Mouse (Mus musculus) embryo, embryonic 11.5 days (tissue): ENCODE results near the gene Prss41.
A peak's percentile ranks its signal among the peaks of the same experiment; 100 is the strongest.
"Not testable (repeated sequence)": the region's sequence is repeated elsewhere in the genome, so short reads cannot be mapped to it uniquely, and the experiment has no call there.

ENCODE experiments used
- DNase-seq: peaks from one replicate; pipeline ENCODE4 v3.0.0-alpha.2; 2012; ENCODE audit warnings: low read depth, low spot score

Gene Prss41

GRCm38 (mm10) chr17:23843812-23844273 lies at the start of gene Prss41, which contains the start of gene Prss32:
Gene Prss41, minus strand, starts transcription at chr17:23844172.
Gene Prss32, plus strand, starts transcription at chr17:23843855.
- DNase-seq, result peak; percentile 66

DNA sequence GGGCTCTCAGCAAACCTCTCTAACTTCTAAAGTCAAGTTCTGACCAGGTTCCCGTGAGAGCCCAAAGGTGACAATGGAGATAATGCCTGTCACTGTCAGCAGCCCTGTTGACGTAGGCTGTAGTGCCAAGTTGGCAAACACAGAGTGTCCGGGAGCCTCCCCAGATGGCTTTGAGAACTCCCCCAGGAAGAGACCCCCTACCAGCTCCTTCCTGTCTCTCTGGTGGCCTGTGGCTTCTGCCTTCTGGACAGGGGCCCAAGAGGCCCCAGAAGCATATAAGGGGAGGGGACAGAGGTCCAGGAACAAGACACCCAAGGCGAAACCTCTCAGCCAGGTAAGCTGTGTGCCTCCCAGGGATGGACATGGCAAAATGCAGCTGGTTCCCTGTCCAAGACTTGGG lies 36.6 kb upstream of the Prss41 start, which contains the start of the genes Dcpp1 and Dcpp2:
Dcpp1 (plus strand) TSS at position 301 of the 400 bp plus-strand sequence.
Dcpp2 (plus strand) TSS at position 305 of the 400 bp plus-strand sequence.
- DNase-seq, result not testable (repeated sequence)

- DNase-seq, result no peak
These were observed 33.2 kb upstream of the Prss41 start for GRCm38 (mm10) chr17:23877166-23877565.

DNA sequence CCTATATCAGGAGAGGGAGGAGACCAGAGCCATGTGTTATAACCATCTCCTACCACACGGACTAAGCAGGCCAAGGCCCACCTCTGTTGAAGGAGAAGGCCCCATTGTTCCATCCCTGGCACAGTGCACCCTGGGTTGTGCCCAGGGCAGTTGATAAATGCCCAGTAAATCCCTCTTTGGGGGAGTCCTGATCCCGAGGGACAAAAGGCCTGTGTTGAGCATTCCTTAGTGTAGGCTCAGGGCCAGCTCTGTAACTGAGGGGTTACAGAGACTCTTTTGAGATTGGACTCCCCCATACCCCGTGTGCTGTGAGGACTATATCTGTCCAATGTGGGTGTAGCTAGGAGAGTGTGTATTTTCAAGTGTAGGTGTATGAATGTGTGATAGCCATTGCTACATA lies 32.8 kb upstream of the Prss41 start:
- no peak for DNase-seq

DNA sequence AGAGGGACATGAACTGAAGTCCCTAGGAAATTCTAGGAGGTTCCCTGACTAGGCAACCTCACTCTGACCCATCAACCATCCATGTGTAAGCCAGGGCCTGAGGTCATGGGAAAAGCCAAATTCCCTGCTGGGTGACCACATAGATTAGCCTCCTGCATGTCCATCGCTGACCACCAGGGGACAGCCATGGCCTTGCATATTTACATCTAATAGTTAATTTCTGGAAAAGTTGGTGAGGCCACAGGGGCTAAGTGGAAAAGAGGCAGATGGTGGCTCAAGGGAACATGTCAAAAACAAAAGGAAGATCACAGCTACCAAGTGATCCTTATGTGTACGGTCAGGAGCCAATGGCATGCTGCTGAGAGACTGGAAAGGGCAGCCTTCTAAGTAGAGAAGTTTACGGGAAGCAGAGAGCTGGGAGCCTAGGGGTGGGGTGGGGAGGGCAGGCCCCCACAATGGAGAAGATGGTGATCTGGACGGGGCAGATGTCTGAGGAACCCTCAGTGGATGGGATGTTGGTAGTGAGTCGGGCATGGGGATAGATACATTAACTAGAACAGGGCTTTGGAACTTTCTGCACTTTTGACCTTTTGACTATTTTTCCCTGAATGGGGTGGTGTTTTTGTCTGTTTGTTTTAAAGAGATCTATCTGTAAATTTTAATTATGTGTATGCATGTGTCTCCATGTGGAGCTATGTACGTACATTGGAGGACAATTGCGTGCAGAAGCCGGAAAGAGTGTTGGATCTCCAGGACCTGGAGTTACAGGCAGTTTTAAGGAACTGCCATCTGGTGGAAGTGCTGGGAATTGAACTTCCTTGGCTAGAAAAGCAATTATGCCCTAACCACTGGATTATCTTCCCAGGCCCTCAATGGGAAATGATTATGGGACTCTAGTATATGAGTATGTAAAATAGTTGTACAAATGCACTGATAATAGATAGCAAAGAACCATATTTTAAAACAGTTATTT lies 30.2 kb upstream of the Prss41 start:
- DNase-seq, result no peak

- no peak for DNase-seq
These were observed 24.5 kb upstream of the Prss41 start for GRCm38 (mm10) chr17:23868513-23868912.

DNA sequence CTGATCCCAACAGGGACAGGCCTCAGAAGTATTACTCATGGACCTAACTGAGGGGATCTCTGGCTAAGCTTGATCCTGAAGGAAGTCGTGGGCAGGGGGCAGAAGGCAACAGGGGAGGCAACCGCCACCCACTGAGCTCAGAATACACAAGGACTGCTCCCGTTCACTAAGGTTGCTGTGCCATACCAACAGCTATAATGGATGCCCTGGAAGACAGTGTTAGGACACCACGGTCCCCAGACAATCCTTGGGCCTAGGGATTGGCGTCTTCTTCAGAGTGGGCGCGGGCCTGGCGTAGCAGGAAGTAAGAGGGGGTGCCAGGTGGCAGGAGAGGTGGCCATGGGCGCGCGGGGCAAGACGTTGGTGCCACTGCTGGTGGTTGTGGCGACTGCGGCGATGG lies 23.8 kb upstream of the Prss41 start, which contains the start of gene Prss21:
Prss21 (plus strand) TSS at position 301 of the 400 bp plus-strand sequence.
- no peak for DNase-seq

- DNase-seq, result no peak
These were observed 19.0 kb upstream of the Prss41 start for GRCm38 (mm10) chr17:23862926-23863325.

- DNase-seq, result no peak
These were observed 13.9 kb upstream of the Prss41 start for GRCm38 (mm10) chr17:23857913-23858312.

DNA sequence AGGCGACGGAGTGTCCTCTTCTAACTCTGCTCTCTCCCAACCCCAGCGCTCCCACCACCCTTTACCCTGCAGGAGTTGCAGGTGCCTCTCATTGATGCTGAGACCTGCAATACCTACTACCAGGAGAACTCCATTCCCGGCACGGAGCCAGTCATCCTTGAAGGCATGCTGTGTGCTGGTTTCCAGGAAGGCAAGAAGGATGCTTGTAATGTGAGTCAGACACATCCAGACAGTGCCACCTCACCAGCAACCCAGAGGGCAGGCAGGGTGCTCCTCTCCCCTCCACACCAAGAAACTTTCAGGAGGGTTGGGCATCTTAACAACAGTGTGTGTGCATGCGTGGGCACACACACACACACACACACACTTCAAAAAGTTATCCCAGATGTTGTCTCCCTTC lies 13.2 kb upstream of the Prss41 start:
- DNase-seq, result no peak

DNA sequence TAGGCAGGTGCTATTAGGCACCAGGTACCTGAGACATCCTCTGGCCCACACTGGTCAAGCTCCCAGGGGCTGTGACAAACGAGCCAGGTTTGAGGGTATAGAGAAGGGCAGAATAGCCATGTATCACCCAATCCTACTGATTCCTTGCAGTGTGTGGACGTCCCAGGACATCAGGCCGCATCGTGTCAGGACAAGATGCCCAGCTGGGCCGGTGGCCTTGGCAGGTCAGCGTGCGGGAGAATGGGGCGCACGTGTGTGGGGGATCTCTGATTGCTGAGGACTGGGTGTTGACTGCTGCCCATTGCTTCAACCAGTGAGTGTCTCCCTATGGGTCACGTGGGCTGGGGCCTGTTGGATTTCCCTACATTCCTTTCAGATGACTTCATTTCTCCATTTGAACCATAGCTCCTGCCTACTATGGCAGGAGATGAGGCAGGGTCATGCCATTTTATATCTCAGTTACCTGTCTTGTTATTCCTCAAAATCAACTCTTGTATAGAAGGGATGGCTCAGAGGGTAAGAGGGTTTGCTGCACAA lies 10.3 kb upstream of the Prss41 start:
- DNase-seq, result no peak

- no peak for DNase-seq
These were observed 9.3 kb upstream of the Prss41 start for GRCm38 (mm10) chr17:23853292-23853691.

- peak; percentile 53 for DNase-seq
These were observed 7.1 kb upstream of the Prss41 start for GRCm38 (mm10) chr17:23850853-23851749.

GRCm38 (mm10) chr17:23850028-23850427 lies 6.1 kb upstream of the Prss41 start:
- no peak for DNase-seq

- no peak for DNase-seq
These were observed 696 bp downstream of the Prss41 start for GRCm38 (mm10) chr17:23843141-23843811.

- peak; percentile 52 for DNase-seq
These were observed 2.8 kb downstream of the Prss41 start for GRCm38 (mm10) chr17:23841145-23841544.

- DNase-seq, result no peak
These were observed 7.9 kb downstream of the Prss41 start, which contains the start of gene Prss33 for GRCm38 (mm10) chr17:23836006-23836575. Gene Prss33, minus strand, starts transcription at chr17:23836056.

DNA sequence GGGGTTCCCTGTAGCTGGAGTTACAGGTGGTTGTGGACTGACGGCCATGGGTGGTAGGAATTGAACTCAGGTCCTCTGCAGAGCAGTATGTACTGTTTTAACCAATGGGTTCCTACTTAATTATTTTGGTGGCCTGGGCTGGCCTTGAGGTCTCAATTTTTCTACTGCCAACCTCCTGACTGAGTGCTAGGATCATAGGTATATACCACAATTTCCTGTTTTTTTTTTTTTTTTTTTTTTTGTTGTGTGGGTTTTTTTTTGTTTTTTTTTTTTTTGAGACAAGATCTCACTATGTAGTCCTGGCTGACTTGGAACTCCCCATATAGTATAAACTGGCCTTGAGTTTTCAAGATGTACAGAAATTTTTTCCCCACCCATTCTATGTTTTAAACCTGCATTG lies 12.8 kb downstream of the Prss41 start:
- no peak for DNase-seq

GRCm38 (mm10) chr17:23829064-23829619 lies 14.8 kb downstream of the Prss41 start, which contains the start of gene Elob:
Gene Elob, minus strand, starts transcription at chr17:23829136.
- peak; percentile 72 for DNase-seq
